8 mouse cellular contexts compared by ENCODE assay signal in the genomic region with DNA sequence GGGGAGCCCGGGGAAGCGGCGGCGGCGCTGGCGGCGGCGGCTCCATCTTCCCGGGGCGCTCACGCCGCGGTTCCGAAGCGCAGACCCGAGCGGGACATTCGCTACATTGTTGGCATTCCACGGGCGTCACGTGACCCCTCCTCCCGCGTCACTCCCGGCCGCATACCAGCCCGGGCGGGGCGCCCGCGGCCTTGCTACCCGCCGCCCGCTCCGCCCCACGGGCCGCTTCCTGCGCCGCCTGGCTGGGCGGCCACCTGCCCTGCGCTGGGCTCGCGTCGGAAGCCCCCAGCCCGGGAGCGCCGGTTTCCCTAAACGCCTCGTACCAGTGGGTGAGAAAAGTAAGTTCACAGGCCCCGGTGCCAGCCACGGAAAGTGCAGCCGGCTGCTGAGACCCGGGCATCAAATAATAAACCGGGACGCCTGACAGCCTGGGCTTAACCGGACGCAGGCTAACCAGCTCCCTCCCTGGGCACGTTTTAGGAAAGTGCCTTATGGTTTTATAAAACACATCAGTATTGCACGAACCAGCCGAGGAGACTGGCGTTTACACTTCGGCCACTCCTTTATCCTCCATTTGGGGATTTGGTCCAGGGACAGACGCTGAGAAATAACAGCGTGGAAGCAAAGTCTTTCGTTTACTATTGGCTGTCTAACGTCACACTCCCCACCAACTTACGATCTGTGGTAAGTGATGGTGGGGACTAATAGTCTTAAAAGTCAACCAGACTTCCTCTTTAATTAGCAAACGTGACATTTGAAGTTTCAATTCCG. TPM values are rescaled to one million over a fixed set of nuclear protein-coding genes. Genes with fewer than 3 reads are reported as not detected.
DNase-seq lines count a peak whose midpoint lies in the region; ATAC-seq and TF ChIP-seq lines count a peak whose summit lies in the region.

A gene (minus strand): TSS at position 103 of the 771 bp plus-strand sequence.

- ATAC-seq in activated CD4-positive, CD25-positive, alpha-beta regulatory T cell, adult 4 months = peak; percentile 67
- peak; percentile 88 for ATAC-seq in megakaryocyte, adult 5-6 weeks (ENCODE audit: poor library complexity, severe bottlenecking)

- no peak for TF ChIP-seq CTCF in cortical plate, adult 2 months (IDR thresholded peaks at IDR 0.05; ENCODE audit: extremely low read depth, insufficient read depth, low read length)

- TF ChIP-seq POLR2A in cortical plate, adult 2 months (IDR thresholded peaks at IDR 0.05; ENCODE audit: extremely low read depth, insufficient read depth, low read length) = no peak

- peak within 1 kb of the TSS; percentile 51 for H3K4me3 ChIP-seq in cortical plate, adult 2 months (ENCODE audit: insufficient read depth, low read length)

- peak within 1 kb of the TSS; percentile 96 for H3K27ac ChIP-seq in cortical plate, adult 2 months (ENCODE audit: insufficient read depth, low read length)

- H3K4me1 ChIP-seq in cortical plate, adult 2 months (ENCODE audit: control insufficient read depth, insufficient read depth, low read length) = no peaks in the 10 kb centered on the region

- DNase-seq in gastrocnemius, postnatal 10 days = peak; percentile 97
- peak; percentile 91 for DNase-seq in induced T-regulatory cell, adult 2 months (ENCODE audit: low read depth)
- DNase-seq in left cerebral cortex, adult 8-10 months (ENCODE audit: low spot score in 2 of 2) = peak; percentile 64 to 71
- DNase-seq in right cerebral cortex, adult 18-20 months = peak; percentile 83
- peak; percentile 84 for DNase-seq in urinary bladder, postnatal 10 days (ENCODE audit: low spot score)

RNA-seq across cellular contexts. Expression of the gene that starts here (rescaled TPM):
- polyA plus RNA-seq in activated CD4-positive, CD25-positive, alpha-beta regulatory T cell, adult 4 months (2017; shearing (Covaris generic)) = not detected
- not detected in 2 replicates for polyA plus RNA-seq in cortical plate, adult 2 months (2012; rRNA removed)
- total RNA-seq in gastrocnemius, postnatal 10 days (2021) = not detected
- 1 to 10 TPM in 1 of 4 experiments, not detected in 3; 1.0 TPM for total RNA-seq in left cerebral cortex, adult 8-10 months (2022)
- total RNA-seq in megakaryocyte, adult 5-6 weeks (2015) = not detected in 2 replicates
- 0.59 TPM in 1 of 2 replicates, not detected in the other for total RNA-seq in megakaryocyte, adult 5-6 weeks (2017)

Comparison
In these comparisons a context has a peak if more than half of its experiments do, and no peak if none do; other contexts are left out.
1. Peak in every context shown above with its lines: DNase-seq, ATAC-seq, H3K4me3 ChIP-seq and H3K27ac ChIP-seq.
2. Peak in ATAC-seq in activated CD4-positive, CD25-positive, alpha-beta regulatory T cell, adult 4 months; RNA of the gene not detected or under 1 TPM.
3. Peak in DNase-seq in gastrocnemius, postnatal 10 days; RNA of the gene not detected or under 1 TPM.
4. Peak in ATAC-seq in megakaryocyte, adult 5-6 weeks; RNA of the gene not detected or under 1 TPM.